Mouse (Mus musculus): ENCODE measurements around the gene Hist1h3e. TPM values are rescaled to one million over a fixed set of nuclear protein-coding genes. Genes with fewer than 3 reads are reported as not detected.

Hist1h3e gene
- polyA plus RNA-seq, 2 experiments: 5.1 to 25.4 TPM

GRCm38 (mm10) chr13:23605052-23605451 is 42.9 kb upstream of the Hist1h3e start:
- no peak for ATAC-seq (ENCODE audit: insufficient read depth)
- Histone ChIP-seq H3K27me3 (ENCODE audit: control insufficient read depth, insufficient read depth, low read length) (no peaks in the 10 kb centered on the region), H3K9me3 (ENCODE audit: control insufficient read depth, low read length) (no peaks in the 10 kb centered on the region), H3K27ac (no peak overlapping the region), H3K4me2 (ENCODE audit: low read depth) (no peak overlapping the region), H3K4me1 (replicated peaks; ENCODE audit: control insufficient read depth in 2 of 2, insufficient read depth in 2 of 2, low read length in 1 of 2) (peaks cover 18 to 23% of the 10 kb centered on the region in 2 experiments), H3K36me3 (replicated peaks; ENCODE audit: control insufficient read depth, insufficient read depth, low read depth) (no peaks in the 10 kb centered on the region), H3K4me3 (ENCODE audit: insufficient read depth in 1 of 2, low read depth in 2 of 2, low read length in 2 of 2) (no peak overlapping the region), H3K9ac (replicated peaks) (no peak overlapping the region; the same call in 1 of the 2 replicates)
- TF ChIP-seq CTCF (IDR thresholded peaks at IDR 0.05; ENCODE audit: low read depth): no peak
- TF ChIP-seq EP300 (IDR thresholded peaks at IDR 0.05; ENCODE audit: low read depth): no peak
- WGBS (ENCODE audit: insufficient replicate concordance): 79% methylated on average over 3 of the region's 3 CpGs
- DNase-seq (ENCODE audit: low read depth in 3 of 3, low spot score in 3 of 3): no peak

GRCm38 (mm10) chr13:23604452-23604851 is 42.3 kb upstream of the Hist1h3e start:
- no peak for ATAC-seq (ENCODE audit: insufficient read depth)
- TF ChIP-seq CTCF (IDR thresholded peaks at IDR 0.05; ENCODE audit: low read depth): no peak
- TF ChIP-seq EP300 (IDR thresholded peaks at IDR 0.05; ENCODE audit: low read depth): no peak
- Histone ChIP-seq H3K27ac (no peak overlapping the region), H3K4me2 (ENCODE audit: low read depth) (no peak overlapping the region), H3K9me3 (ENCODE audit: control insufficient read depth, low read length) (no peaks in the 10 kb centered on the region), H3K9ac (replicated peaks) (no peak overlapping the region), H3K4me1 (replicated peaks; ENCODE audit: control insufficient read depth in 2 of 2, insufficient read depth in 2 of 2, low read length in 1 of 2) (peaks cover 12 to 17% of the 10 kb centered on the region in 2 experiments), H3K27me3 (ENCODE audit: control insufficient read depth, insufficient read depth, low read length) (no peaks in the 10 kb centered on the region), H3K4me3 (ENCODE audit: insufficient read depth in 1 of 2, low read depth in 2 of 2, low read length in 2 of 2) (no peak overlapping the region), H3K36me3 (replicated peaks; ENCODE audit: control insufficient read depth, insufficient read depth, low read depth) (no peaks in the 10 kb centered on the region)
- no peak for DNase-seq (ENCODE audit: low read depth in 3 of 3, low spot score in 3 of 3)
- 85% methylated on average over 3 of the region's 3 CpGs for WGBS (ENCODE audit: insufficient replicate concordance)

GRCm38 (mm10) chr13:23603182-23603699 is 41.1 kb upstream of the Hist1h3e start:
- Histone ChIP-seq H3K9ac (replicated peaks) (no peak overlapping the region), H3K4me3 (ENCODE audit: insufficient read depth in 1 of 2, low read depth in 2 of 2, low read length in 2 of 2) (no peak overlapping the region), H3K36me3 (replicated peaks; ENCODE audit: control insufficient read depth, insufficient read depth, low read depth) (no peaks in the 10 kb centered on the region), H3K27me3 (ENCODE audit: control insufficient read depth, insufficient read depth, low read length) (no peaks in the 10 kb centered on the region), H3K4me1 (replicated peaks; ENCODE audit: control insufficient read depth in 2 of 2, insufficient read depth in 2 of 2, low read length in 1 of 2) (peaks cover 3 to 8% of the 10 kb centered on the region in 2 experiments; a peak in 3 of 4 replicates), H3K27ac (no peak overlapping the region), H3K9me3 (ENCODE audit: control insufficient read depth, low read length) (no peaks in the 10 kb centered on the region), H3K4me2 (ENCODE audit: low read depth) (no peak overlapping the region)
- WGBS (ENCODE audit: insufficient replicate concordance): 41% methylated on average over 7 of the region's 7 CpGs
- DNase-seq (ENCODE audit: low read depth in 3 of 3, low spot score in 3 of 3): no peak
- TF ChIP-seq CTCF (IDR thresholded peaks at IDR 0.05; ENCODE audit: low read depth): no peak
- no peak for TF ChIP-seq EP300 (IDR thresholded peaks at IDR 0.05; ENCODE audit: low read depth)
- ATAC-seq (ENCODE audit: insufficient read depth): no peak

- 6% methylated on average over 9 of the region's 9 CpGs for WGBS (ENCODE audit: insufficient replicate concordance)
- peaks cover 38 to 44% of the 10 kb centered on the region in 2 experiments for H3K4me1 ChIP-seq (replicated peaks; ENCODE audit: control insufficient read depth in 2 of 2, insufficient read depth in 2 of 2, low read length in 1 of 2)
- peak in 1 of 3 experiments; percentile 75 for DNase-seq (ENCODE audit: low read depth in 3 of 3, low spot score in 3 of 3)
- H3K9ac ChIP-seq (replicated peaks): peak overlapping the region; percentile 16; the same call in 1 of the 2 replicates
- no peaks in the 10 kb centered on the region for H3K36me3 ChIP-seq (replicated peaks; ENCODE audit: control insufficient read depth, insufficient read depth, low read depth)
- ATAC-seq (ENCODE audit: insufficient read depth): no peak
- H3K27me3 ChIP-seq (ENCODE audit: control insufficient read depth, insufficient read depth, low read length): no peaks in the 10 kb centered on the region
- no peak overlapping the region for H3K4me3 ChIP-seq (ENCODE audit: insufficient read depth in 1 of 2, low read depth in 2 of 2, low read length in 2 of 2)
- TF ChIP-seq CTCF (IDR thresholded peaks at IDR 0.05; ENCODE audit: low read depth) (peak; percentile 83), EP300 (IDR thresholded peaks at IDR 0.05; ENCODE audit: low read depth) (peak; percentile 67)
- H3K4me2 ChIP-seq (ENCODE audit: low read depth): peak overlapping the region; percentile 18; the same call in 1 of the 2 replicates
- peak overlapping the region; percentile 65 for H3K27ac ChIP-seq
- H3K9me3 ChIP-seq (ENCODE audit: control insufficient read depth, low read length): no peaks in the 10 kb centered on the region
Measured at GRCm38 (mm10) chr13:23597957-23598356, 35.8 kb upstream of the Hist1h3e start.

GRCm38 (mm10) chr13:23595622-23596372 is 33.6 kb upstream of the Hist1h3e start:
- Histone ChIP-seq H3K4me2 (ENCODE audit: low read depth) (peak overlapping the region; percentile 63), H3K9ac (replicated peaks) (peak overlapping the region; percentile 76), H3K27me3 (ENCODE audit: control insufficient read depth, insufficient read depth, low read length) (no peaks in the 10 kb centered on the region), H3K27ac (peak overlapping the region; percentile 97), H3K36me3 (replicated peaks; ENCODE audit: control insufficient read depth, insufficient read depth, low read depth) (no peaks in the 10 kb centered on the region), H3K4me1 (replicated peaks; ENCODE audit: control insufficient read depth in 2 of 2, insufficient read depth in 2 of 2, low read length in 1 of 2) (peaks cover 44 to 48% of the 10 kb centered on the region in 2 experiments), H3K4me3 (ENCODE audit: insufficient read depth in 1 of 2, low read depth in 2 of 2, low read length in 2 of 2) (peak overlapping the region in 1 of 2 experiments; percentile 10; a peak in 1 of 4 replicates), H3K9me3 (ENCODE audit: control insufficient read depth, low read length) (no peaks in the 10 kb centered on the region)
- peak in 2 of 3 experiments; percentile 70 to 74 for DNase-seq (ENCODE audit: low read depth in 3 of 3, low spot score in 3 of 3)
- peak; percentile 94 for ATAC-seq (ENCODE audit: insufficient read depth)
- no peak for TF ChIP-seq CTCF (IDR thresholded peaks at IDR 0.05; ENCODE audit: low read depth)
- TF ChIP-seq EP300 (IDR thresholded peaks at IDR 0.05; ENCODE audit: low read depth): peak; percentile 87
- WGBS (ENCODE audit: insufficient replicate concordance): 29% methylated on average over 7 of the region's 7 CpGs
